Mouse (Mus musculus): ENCODE results near the gene 9030025P20Rik.

- TF ChIP-seq USF1 (IDR thresholded peaks at IDR 0.05; ENCODE audit: low read depth), result no peak
- no peak for TF ChIP-seq CTCF (IDR thresholded peaks at IDR 0.05; ENCODE audit: control insufficient read depth, insufficient read depth, insufficient read length)
- no peak for TF ChIP-seq MYOD1 (IDR thresholded peaks at IDR 0.05; ENCODE audit: control insufficient read depth, insufficient read length, low read depth)
- no peak for TF ChIP-seq MAX (IDR thresholded peaks at IDR 0.05)
Measured at GRCm38 (mm10) chr17:14931469-14931868, 46.8 kb upstream of the 9030025P20Rik start.

All from C2C12 (cell line).